Mouse (Mus musculus) urinary bladder, postnatal 10 days (tissue): ENCODE measurements around the gene Guca1a.
A peak's percentile ranks its signal among the peaks of the same experiment; 100 is the strongest.
"Not testable (repeated sequence)": the region's sequence is repeated elsewhere in the genome, so short reads cannot be mapped to it uniquely, and the experiment has no call there.

Source experiments
- DNase-seq: peaks from one replicate; pipeline ENCODE4 v3.0.0; 2022; ENCODE audit warnings: low spot score

The Guca1a gene

GRCm38 (mm10) chr17:47409897-47410861 is 9.8 kb upstream of the Guca1a start:
- not testable (repeated sequence) for DNase-seq

- peak; percentile 36 for DNase-seq
Observed at GRCm38 (mm10) chr17:47408558-47408898, 8.1 kb upstream of the Guca1a start.

- no peak for DNase-seq
Observed at GRCm38 (mm10) chr17:47407717-47408557, 7.6 kb upstream of the Guca1a start.

- no peak for DNase-seq
Observed at GRCm38 (mm10) chr17:47399091-47399490, 1.3 kb downstream of the Guca1a start.

GRCm38 (mm10) chr17:47395376-47395913 is 4.9 kb downstream of the Guca1a start:
- no peak for DNase-seq

GRCm38 (mm10) chr17:47394223-47394869 is 6.0 kb downstream of the Guca1a start:
- DNase-seq, result no peak

GRCm38 (mm10) chr17:47386649-47387048 is 13.7 kb downstream of the Guca1a start:
- no peak for DNase-seq

- DNase-seq, result no peak
Observed at GRCm38 (mm10) chr17:47385145-47385544, 15.2 kb downstream of the Guca1a start, which contains the start of gene Guca1b. Gene Guca1b, plus strand, starts transcription at chr17:47385393.

GRCm38 (mm10) chr17:47384064-47384463 is 16.3 kb downstream of the Guca1a start:
- DNase-seq, result no peak

- no peak for DNase-seq
Observed at GRCm38 (mm10) chr17:47383266-47383665, 17.1 kb downstream of the Guca1a start.

GRCm38 (mm10) chr17:47381917-47382316 is 18.5 kb downstream of the Guca1a start:
- DNase-seq, result no peak

- DNase-seq, result no peak
Observed at GRCm38 (mm10) chr17:47378133-47378532, 22.3 kb downstream of the Guca1a start.

GRCm38 (mm10) chr17:47376779-47377280 is 23.6 kb downstream of the Guca1a start:
- no peak for DNase-seq

GRCm38 (mm10) chr17:47373991-47374390 is 26.4 kb downstream of the Guca1a start:
- DNase-seq, result no peak

GRCm38 (mm10) chr17:47371451-47371850 is 28.9 kb downstream of the Guca1a start:
- no peak for DNase-seq

- DNase-seq, result no peak
Observed at GRCm38 (mm10) chr17:47369087-47369443, 31.3 kb downstream of the Guca1a start.

- peak; percentile 36 for DNase-seq
Observed at GRCm38 (mm10) chr17:47368401-47369086, 31.8 kb downstream of the Guca1a start, which contains the start of gene Mrps10. Gene Mrps10, plus strand, starts transcription at chr17:47368887.

- DNase-seq, result no peak
Observed at GRCm38 (mm10) chr17:47361343-47361742, 39.0 kb downstream of the Guca1a start.

- DNase-seq, result no peak
Observed at GRCm38 (mm10) chr17:47359964-47360363, 40.4 kb downstream of the Guca1a start.

- no peak for DNase-seq
Observed at GRCm38 (mm10) chr17:47349721-47350319, 50.6 kb downstream of the Guca1a start.
